Mouse (Mus musculus): Measurements from ENCODE around the gene Vsnl1.

- TF ChIP-seq CTCF (IDR thresholded peaks at IDR 0.05; ENCODE audit: low read depth, low read length) (no peak), POLR2A (IDR thresholded peaks at IDR 0.05; ENCODE audit: insufficient read depth, low read length) (no peak), EP300 (IDR thresholded peaks at IDR 0.05; ENCODE audit: insufficient read depth, low read depth, low read length) (no peak)
Observed at GRCm38 (mm10) chr12:11370056-11370455, 66.4 kb downstream of the Vsnl1 start.

Data from ES-Bruce4 (cell line).